Mouse (Mus musculus) retina, postnatal 7 days (tissue): ENCODE measurements at regions not wholly inside any gene's neighbourhood (a gene's known extent, or its start where the extent isn't known, plus 50 kb on each side); places are given as distances from the start of the nearest gene placed in this dataset.

Experiments used
- DNase-seq: peaks from one replicate; pipeline ENCODE4 v3.0.0-alpha.2; 2012; ENCODE audit warnings: low read depth, low spot score

GRCm38 (mm10) chr10:106113083-106113482, 271.9 kb upstream of the Mettl25 start:
- DNase-seq: no peak

GRCm38 (mm10) chr10:106114743-106115486, 273.7 kb upstream of the Mettl25 start:
- DNase-seq: no peak

- DNase-seq: no peak
Measured at GRCm38 (mm10) chr10:106121826-106122225, 280.6 kb upstream of the Mettl25 start.

GRCm38 (mm10) chr10:106122952-106123351, 281.8 kb upstream of the Mettl25 start:
- no peak for DNase-seq

GRCm38 (mm10) chr10:106172131-106172530, 298.0 kb upstream of the Ppfia2 start:
- no peak for DNase-seq

GRCm38 (mm10) chr10:106174433-106174832, 295.7 kb upstream of the Ppfia2 start:
- DNase-seq: no peak

- DNase-seq: no peak
Measured at GRCm38 (mm10) chr10:106179651-106180050, 290.5 kb upstream of the Ppfia2 start.

- no peak for DNase-seq
Measured at GRCm38 (mm10) chr10:106202566-106202965, 267.6 kb upstream of the Ppfia2 start.

GRCm38 (mm10) chr10:106224251-106224650, 245.9 kb upstream of the Ppfia2 start:
- DNase-seq: no peak

GRCm38 (mm10) chr10:106242180-106242579, 228.0 kb upstream of the Ppfia2 start:
- DNase-seq: no peak

- DNase-seq: no peak
Measured at GRCm38 (mm10) chr10:106254106-106254505, 216.0 kb upstream of the Ppfia2 start.

- DNase-seq: no peak
Measured at GRCm38 (mm10) chr10:106259811-106260210, 210.3 kb upstream of the Ppfia2 start.

GRCm38 (mm10) chr10:106273335-106273734, 196.8 kb upstream of the Ppfia2 start:
- no peak for DNase-seq

GRCm38 (mm10) chr10:106289951-106290350, 180.2 kb upstream of the Ppfia2 start:
- peak; percentile 14 for DNase-seq

GRCm38 (mm10) chr10:106290736-106291135, 179.4 kb upstream of the Ppfia2 start:
- DNase-seq: no peak

GRCm38 (mm10) chr10:106295501-106295900, 174.6 kb upstream of the Ppfia2 start:
- DNase-seq: no peak

GRCm38 (mm10) chr10:106335166-106335565, 135.0 kb upstream of the Ppfia2 start:
- no peak for DNase-seq

- DNase-seq: no peak
Measured at GRCm38 (mm10) chr10:106351663-106352062, 118.5 kb upstream of the Ppfia2 start.

GRCm38 (mm10) chr10:106375653-106376052, 94.5 kb upstream of the Ppfia2 start:
- no peak for DNase-seq

GRCm38 (mm10) chr10:106376161-106376560, 94.0 kb upstream of the Ppfia2 start:
- DNase-seq: no peak

- no peak for DNase-seq
Measured at GRCm38 (mm10) chr10:106380628-106381027, 89.5 kb upstream of the Ppfia2 start.

GRCm38 (mm10) chr10:106408705-106409104, 61.4 kb upstream of the Ppfia2 start:
- DNase-seq: no peak

GRCm38 (mm10) chr10:106413181-106413580, 57.0 kb upstream of the Ppfia2 start:
- no peak for DNase-seq

GRCm38 (mm10) chr10:106414990-106415389, 55.1 kb upstream of the Ppfia2 start:
- DNase-seq: no peak
